Mouse (Mus musculus) right cerebral cortex, postnatal 36 days (tissue): Measurements from ENCODE around the gene Avpr1a.
A peak's percentile ranks its signal among the peaks of the same experiment; 100 is the strongest.

Experiments used
- DNase-seq, 2 experiments: peaks; one replicate each; pipeline ENCODE4 v3.0.0; 2022; ENCODE audit warnings: low spot score in 2 of 2, mixed read lengths in 1 of 2

The Avpr1a gene

DNA sequence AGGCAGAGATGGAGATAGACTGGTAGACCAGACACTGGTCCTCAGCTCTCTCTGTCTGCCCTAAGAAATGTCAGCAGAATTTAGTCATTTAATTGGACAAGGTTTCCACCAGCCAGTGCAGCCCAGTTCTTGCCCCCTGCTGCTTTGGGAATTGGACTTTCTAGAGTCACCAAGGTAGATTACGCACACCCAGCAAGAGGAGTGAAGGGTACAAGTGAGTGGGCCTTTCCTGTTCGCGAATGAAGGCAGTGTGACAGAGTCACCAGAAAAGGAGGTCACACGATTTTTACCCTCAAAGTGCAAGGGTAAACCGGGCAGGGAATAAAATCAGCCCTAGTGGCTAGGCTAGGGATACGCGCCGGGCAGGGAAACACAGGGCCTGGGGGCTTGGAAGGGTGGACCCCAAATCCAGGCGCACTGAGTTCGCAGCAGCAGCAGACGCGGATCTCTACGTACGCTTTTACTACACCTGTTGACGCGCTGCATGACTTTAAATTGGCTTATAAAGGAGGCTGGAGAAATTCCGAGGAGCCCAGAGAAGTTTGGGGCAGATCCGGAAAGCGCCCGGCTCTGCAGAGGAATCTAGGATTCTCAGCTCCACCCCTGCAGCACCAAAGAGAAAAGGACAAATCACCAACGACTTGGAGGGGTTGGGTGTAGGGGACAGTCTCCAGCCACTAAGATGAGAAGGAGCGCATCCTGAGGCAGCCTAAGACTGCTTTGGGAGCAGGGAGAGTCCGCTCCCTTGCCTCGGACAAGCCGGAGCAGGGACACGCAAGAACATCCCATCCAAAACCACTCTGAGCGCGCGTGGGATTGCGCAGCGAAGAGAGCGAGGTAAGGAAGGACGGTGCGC lies at the start of gene Avpr1a:
Gene Avpr1a, plus strand, starts transcription at position 639 of the 856 bp plus-strand sequence.
- no peak for DNase-seq

DNA sequence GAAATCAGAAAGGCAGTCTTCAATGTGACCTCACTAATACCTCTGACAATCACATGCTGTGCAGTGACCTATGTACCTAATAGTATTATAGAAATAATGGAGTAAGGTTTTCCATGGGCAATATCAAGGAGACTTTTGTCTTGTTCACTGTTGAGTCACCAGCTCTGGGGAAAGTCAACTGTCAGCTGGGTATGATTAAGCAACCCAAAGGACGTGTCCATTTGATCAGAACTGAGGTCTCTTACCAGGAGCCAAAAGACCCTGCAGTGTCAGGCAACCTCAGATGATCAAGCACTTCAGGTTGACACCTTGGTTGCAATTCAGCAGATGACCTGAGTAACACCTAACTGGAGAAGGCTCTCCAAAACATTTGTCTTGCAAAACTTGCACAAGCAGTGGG lies 46.0 kb upstream of the Avpr1a start:
- no peak for DNase-seq

DNA sequence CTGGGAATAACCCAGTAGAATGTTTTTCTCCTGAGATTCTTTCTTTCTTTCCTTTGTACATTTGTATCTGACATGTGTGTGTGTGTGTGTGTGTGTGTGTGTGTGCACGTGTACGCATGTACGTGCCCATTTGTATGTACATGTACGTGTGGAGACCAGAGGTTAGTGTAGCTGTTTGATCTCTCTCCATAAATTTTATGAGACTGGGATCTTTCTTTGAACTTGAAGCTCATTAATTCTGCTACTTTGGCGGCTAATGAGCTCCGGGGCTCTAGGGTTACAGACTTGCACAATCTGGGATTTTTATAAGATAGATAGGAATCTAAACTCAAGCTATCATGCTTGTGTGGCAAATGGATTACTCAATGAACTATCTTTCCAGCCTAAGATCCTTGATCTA lies 42.0 kb upstream of the Avpr1a start:
- no peak for DNase-seq

DNA sequence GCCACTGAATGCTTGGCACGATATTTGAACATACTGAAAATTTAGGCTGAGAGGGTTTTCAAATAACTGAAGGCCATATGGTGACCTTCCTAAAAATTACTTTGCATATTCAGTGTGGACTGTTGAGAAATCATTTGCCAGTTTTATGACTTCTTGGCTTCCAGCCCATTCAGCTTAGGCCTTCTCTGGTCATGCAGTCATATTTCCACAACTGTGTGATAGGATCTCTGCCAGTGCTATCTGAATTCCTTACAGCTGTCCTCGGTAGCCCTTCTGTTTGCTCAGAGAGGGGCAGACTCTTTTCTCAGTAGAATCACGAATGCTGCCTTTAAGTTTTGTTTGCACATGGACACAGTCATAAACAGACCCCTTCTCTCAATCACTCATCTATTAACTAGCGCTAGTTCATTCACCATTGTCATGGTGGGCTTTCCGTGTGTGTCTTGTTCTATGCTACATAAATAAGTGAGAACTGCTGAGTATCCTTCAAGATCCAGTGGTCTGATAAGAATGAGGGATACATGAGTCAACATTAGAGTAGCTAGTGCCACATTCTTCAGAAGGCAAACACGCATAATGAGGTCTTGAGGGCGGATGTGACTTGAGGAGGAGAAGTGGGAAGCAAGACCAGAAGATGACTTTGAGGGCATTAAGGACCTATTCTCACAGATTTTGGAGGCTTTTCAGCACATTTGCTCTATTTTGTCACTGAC lies 39.4 kb upstream of the Avpr1a start:
- DNase-seq, result no peak

DNA sequence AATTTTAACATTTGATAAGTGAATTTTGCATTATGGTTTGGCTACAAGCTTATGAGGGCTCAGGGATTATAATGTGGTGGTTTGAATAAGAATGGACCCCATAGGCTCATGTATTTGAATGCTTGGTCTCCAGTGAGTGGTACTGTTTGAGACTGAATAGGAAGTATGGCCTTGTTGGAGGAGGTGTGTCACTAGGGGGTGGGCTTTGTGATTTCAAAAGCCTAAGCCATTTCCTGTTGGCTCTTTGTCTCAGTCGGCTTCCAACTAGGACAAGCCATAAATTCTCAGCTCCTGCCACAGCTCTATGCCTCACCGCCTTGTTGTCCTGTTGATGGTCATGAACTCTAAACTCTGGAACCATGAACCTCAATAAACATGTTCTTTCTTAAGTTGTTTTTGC lies 37.5 kb upstream of the Avpr1a start:
- no peak for DNase-seq

DNA sequence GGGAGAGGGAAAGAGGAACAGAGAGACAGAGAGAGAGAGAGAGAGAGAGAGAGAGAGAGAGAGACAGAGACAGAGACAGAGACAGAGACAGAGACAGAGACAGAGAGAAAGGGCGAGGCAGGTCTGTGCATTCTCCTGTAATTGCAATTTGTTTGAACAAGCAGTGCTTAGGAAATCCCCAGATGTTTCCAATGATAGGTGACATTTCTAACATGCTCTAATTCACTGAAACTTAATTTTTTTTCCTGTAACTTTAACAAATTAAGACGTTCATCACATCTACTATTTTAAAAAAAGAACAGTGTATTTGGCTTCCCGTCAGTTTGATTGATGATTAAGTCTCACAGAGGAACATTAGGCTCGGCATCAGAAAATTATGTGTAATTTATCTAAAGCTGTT lies 15.6 kb upstream of the Avpr1a start:
- no peak for DNase-seq

DNA sequence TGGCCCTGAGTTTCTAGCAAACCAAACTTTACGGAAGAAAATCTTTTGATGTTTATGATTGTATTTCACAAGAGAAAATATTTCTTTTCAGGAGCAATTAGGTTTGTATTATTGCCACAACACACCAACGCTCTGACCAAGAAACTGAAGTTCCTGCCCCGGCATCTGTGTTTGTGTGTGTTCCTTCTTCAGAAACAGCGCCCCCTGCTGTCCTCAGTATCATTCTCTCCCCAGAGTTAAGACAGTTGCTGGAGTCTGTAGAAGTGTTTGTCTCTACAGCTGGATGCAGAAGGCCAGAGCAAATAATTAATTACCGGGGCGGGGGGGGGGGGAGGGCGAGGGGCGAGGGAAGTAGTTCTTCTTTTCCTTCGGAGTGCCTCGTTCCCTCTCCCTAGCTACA lies 1.0 kb upstream of the Avpr1a start:
- DNase-seq, result peak in 1 of 2 experiments; percentile 13

DNA sequence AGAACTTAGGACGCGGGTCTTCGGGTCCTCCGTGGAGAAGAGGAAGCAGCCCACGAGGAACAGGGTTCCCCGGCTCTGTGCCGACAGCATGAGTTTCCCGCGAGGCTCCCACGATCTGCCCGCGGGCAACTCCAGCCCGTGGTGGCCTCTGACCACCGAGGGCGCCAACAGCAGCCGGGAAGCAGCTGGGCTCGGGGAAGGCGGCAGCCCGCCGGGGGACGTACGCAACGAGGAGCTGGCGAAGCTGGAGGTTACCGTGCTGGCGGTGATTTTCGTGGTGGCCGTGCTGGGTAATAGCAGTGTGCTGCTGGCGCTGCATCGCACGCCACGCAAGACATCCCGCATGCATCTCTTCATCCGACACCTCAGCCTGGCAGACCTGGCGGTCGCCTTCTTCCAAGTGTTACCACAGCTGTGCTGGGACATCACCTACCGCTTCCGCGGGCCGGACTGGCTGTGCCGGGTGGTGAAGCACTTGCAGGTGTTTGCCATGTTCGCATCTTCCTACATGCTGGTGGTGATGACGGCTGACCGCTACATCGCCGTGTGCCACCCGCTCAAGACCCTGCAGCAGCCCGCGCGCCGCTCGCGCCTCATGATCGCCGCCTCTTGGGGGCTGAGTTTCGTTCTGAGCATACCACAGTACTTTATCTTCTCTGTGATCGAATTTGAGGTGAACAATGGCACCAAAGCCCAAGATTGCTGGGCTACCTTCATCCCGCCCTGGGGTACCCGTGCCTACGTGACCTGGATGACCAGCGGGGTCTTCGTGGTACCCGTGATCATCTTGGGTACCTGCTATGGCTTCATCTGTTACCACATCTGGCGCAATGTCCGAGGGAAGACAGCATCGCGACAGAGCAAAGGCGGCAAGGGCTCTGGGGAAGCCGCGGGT lies 665 bp downstream of the Avpr1a start:
- DNase-seq, result no peak

DNA sequence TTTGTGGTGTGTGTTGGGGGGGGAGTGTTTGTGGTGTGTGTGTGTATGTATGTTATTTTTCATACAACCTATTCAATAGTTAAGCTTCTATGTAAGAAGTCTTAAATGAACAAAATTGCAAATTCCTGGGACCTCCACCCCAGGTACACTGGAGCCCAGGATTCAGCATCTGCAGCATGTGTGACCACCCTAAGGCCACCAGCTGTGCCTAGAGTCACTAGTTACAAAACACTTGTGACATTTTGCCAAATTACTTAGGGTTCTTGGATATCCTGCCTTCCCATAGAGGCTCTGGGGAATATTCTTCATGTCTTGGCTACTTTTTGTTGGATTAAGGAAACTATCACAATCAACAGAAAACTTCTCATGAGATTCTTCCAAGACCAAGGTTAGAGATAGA lies 1.6 kb downstream of the Avpr1a start:
- DNase-seq, result no peak

DNA sequence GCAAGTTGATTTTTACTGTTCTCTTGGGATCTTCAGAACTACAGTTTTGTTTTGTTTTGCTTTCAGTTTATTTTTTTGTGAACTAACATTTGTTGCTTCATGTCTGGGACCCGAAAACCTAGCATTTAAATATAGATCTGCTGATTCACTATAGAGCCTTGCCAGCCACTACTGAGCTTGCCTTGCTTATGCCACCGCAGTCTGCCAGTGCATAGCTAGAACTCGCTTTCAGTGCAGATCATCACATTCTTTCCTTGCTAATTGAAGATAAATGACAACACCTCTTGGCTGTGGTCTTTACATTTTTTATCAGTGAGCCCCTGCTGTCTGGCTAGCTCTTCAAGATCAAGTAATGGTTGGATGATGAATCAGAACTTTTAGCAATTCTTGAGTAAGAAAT lies 5.2 kb downstream of the Avpr1a start:
- no peak for DNase-seq

DNA sequence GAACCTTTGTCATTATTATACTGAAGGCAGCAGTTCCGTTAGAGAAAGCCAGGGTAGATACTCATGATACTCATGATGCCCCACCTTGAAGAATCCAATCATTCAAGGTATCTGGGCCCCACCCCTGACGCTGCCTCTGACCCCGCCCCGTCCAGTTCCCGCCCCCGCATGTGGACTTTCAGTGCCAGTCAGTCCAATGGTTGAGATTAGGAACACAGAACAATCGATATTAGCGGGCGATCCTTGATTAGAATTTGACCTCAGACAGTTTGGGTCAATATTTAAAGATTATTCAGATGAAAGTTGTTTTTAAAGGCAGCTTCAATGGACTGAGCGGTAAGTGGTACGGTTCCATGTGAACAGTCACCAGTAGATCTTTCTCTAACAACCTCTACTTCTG lies 7.5 kb downstream of the Avpr1a start:
- no peak for DNase-seq

DNA sequence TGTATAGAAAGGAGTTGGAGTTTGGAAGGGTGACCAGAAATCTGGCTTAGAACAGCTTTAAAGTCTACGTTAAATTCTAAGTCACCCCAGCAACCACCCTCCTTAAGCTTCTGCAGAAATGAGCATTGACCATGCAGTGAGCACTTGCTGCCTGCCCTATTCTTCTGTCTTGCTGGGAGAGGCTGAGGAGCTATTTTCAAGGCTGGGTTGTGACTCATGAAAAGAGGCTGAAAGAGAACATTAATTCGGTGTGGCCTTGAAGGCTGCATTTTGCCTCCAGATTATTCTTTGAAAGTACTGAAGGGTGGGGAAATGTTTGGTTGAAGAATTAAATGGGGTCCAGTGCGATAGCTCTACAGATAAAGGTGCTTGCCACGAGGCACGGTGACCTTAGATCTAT lies 28.5 kb downstream of the Avpr1a start:
- DNase-seq, result no peak

DNA sequence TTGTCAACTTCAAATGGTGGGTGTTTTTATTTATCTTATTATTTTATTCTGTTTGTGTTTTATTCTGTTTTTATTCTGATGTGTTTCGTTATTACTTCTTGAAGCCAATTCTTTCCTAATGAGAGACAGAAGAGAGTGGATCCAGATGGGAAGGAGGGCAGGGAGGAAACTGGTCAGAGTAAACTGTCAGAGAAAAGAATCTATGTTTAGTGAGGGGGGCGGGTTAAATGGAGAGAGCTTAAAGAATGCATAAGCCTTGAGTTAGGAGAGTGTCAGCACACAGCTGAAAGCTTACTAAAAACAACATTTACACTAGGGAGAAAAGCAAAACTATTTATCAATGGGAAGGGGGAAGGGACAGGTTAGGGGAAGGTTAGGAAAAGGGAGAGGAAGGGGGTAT lies 50.3 kb downstream of the Avpr1a start:
- DNase-seq, result no peak

DNA sequence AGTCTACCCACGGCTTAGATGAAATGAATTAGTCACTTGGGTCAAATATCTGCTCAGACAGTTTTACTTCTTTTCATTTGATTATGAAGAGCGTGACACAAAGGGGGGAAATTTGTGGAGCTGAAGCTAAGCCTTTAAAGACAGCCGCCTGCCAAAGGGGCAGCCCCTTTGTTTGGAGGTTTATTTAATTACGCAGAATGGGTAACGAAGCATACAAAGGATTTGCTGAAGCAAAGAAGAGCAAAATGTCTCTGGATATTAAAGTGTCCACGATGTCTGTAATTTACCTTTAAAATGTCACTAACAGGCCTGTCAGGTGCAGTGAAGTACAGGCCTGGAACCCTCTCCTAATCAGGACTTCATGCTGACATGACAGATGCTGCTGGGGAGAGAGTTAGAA lies 51.0 kb downstream of the Avpr1a start:
- no peak for DNase-seq
